Mouse (Mus musculus) midbrain, embryonic 10.5 days (tissue): ENCODE measurements around the gene Tmem136. TPM values are rescaled to one million over a fixed set of nuclear protein-coding genes. Genes with fewer than 3 reads are reported as not detected.

ENCODE experiments used
- DNase-seq: peaks from one replicate; pipeline ENCODE4 v3.0.0-alpha.2; 2017; ENCODE audit warnings: low spot score
- H3K27ac ChIP-seq: fragments of 300-500 bp; sonication (generic); replicated peaks from 2 replicates; pipeline ENCODE4 v1.5.1; 2016; ENCODE audit warnings: mild to moderate bottlenecking
- H3K27me3 ChIP-seq: fragments of 300-500 bp; sonication (generic); 2 replicates; pipeline ENCODE4 v1.6.1; 2016; ENCODE audit warnings: low read depth, mild to moderate bottlenecking; ENCODE audit not compliant: poor library complexity, severe bottlenecking
- H3K36me3 ChIP-seq: fragments of 300-500 bp; sonication (generic); 2 replicates; pipeline ENCODE4 v1.6.1; 2016; ENCODE audit warnings: mild to moderate bottlenecking, moderate library complexity
- H3K4me1 ChIP-seq: fragments of 300-500 bp; sonication (generic); 2 replicates; pipeline ENCODE4 v1.6.1; 2016
- H3K4me3 ChIP-seq: fragments of 300-500 bp; sonication (generic); 2 replicates; pipeline ENCODE4 v1.5.1; 2016; ENCODE audit warnings: mild to moderate bottlenecking, moderate library complexity
- H3K9me3 ChIP-seq: fragments of 300-500 bp; sonication (generic); replicated peaks from 2 replicates; pipeline ENCODE4 v1.6.1; 2016; ENCODE audit warnings: mild to moderate bottlenecking
- WGBS: fragments of 180-500 bp; shearing (Covaris S2); methylation state at CpG from one replicate; pipeline ENCODE4 v1.1.7; 2016; 5-methylcytosine and 5-hydroxymethylcytosine counted together
- polyA plus RNA-seq: library from polyadenylated mRNA; unstranded; fragments of >200 nt; fragmentation: Nextera tagmentation; extraction: Ambion mirVana; gene quantifications from 2 replicates; pipeline ENCODE4 v1.2.1, GENCODE M21; 2016

Gene Tmem136
- polyA plus RNA-seq, 1 experiment from 2014 or later = 12.6 TPM

DNA sequence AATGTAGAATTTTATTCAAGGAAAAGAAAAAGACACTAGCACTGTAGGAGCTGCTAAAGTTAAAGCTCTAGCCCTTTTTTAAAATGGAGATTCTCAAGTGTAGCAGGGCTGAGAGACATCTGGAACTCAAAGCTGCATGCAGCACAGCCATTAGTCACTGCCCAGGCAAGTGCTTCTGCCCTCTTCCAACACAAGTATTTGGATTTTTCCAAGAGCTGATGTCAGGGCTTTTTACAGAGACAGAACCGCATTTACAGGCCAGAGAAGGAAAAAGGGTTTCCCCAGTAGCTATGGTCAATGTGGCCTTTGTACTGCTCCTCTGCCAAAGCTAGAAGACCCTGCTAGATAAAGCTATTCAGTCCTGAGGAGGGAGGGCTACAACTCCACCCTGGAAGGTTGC lies 54.8 kb downstream of the Tmem136 start:
- H3K27ac ChIP-seq = no peak overlapping the region
- H3K4me3 ChIP-seq = no peak overlapping the region
- DNase-seq = no peak
- no peaks in the 10 kb centered on the region for H3K36me3 ChIP-seq
- 77% methylated on average over 1 of the region's 1 CpGs for WGBS
- H3K4me1 ChIP-seq = no peaks in the 10 kb centered on the region; the same call in 1 of the 2 replicates
- no peaks in the 10 kb centered on the region for H3K27me3 ChIP-seq
- H3K9me3 ChIP-seq = no peaks in the 10 kb centered on the region

Other genes starting within 250 kb of the Tmem136 start
- gene Grik4, start 172.1 kb downstream of the Tmem136 start, polyA plus RNA-seq = 1.7 and 3.0 TPM in 2 replicates
- gene Arhgef12, start 9.3 kb downstream of the Tmem136 start, polyA plus RNA-seq = 7.3 and 7.8 TPM in 2 replicates
- gene Pou2f3, start 93.8 kb upstream of the Tmem136 start, polyA plus RNA-seq = not detected in 2 replicates
- 32.0 and 36.5 TPM in 2 replicates for gene Oaf, start 123.3 kb upstream of the Tmem136 start, polyA plus RNA-seq
- gene Trim29, start 194.3 kb upstream of the Tmem136 start, polyA plus RNA-seq = 0.94 and 0.98 TPM in 2 replicates